Mouse (Mus musculus) layer of hippocampus, adult 2 months (tissue): ENCODE measurements around the gene Gm28374. TPM values are rescaled to one million over a fixed set of nuclear protein-coding genes. Genes with fewer than 3 reads are reported as not detected.
A peak's percentile ranks its signal among the peaks of the same experiment; 100 is the strongest.

Experiments
- DNase-seq, 2 experiments: peaks; one replicate each; pipeline ENCODE4 v3.0.0; 2022; ENCODE audit warnings: low spot score in 2 of 2
- H3K27ac ChIP-seq: fragments of 200-600 bp; 2 replicates; pipeline ENCODE4 v1.8.1; 2022
- H3K4me3 ChIP-seq: fragments of 200-600 bp; 2 replicates; pipeline ENCODE4 v1.8.1; 2022; ENCODE audit warnings: mild to moderate bottlenecking
- CTCF ChIP-seq: fragments of 200-600 bp; conservative IDR thresholded peaks from 2 replicates; pipeline ENCODE4 v1.8.1; 2022; ENCODE audit warnings: antibody characterized with exemption, mild to moderate bottlenecking, moderate library complexity
- total RNA-seq, 2 experiments: library from RNA; stranded (reverse); gene quantifications; 2 replicates each; pipeline ENCODE4 v1.2.3; 2021

Gm28374 gene
- total RNA-seq, 2 experiments from 2014 or later: not detected

- TF ChIP-seq CTCF: no peak
- Histone ChIP-seq H3K4me3 (no peak overlapping the region), H3K27ac (no peak overlapping the region)
- DNase-seq: no peak
Observed at GRCm38 (mm10) chr19:6116113-6116850, 34.2 kb upstream of the Gm28374 start.

GRCm38 (mm10) chr19:6113116-6113515, 31.1 kb upstream of the Gm28374 start:
- no peak overlapping the region for H3K4me3 ChIP-seq
- no peak for TF ChIP-seq CTCF
- no peak for DNase-seq
- H3K27ac ChIP-seq: no peak overlapping the region

- TF ChIP-seq CTCF: no peak
- no peak for DNase-seq
- Histone ChIP-seq H3K4me3 (no peak within 1 kb of the TSS), H3K27ac (no peak within 1 kb of the TSS)
Observed at GRCm38 (mm10) chr19:6105586-6105985, 23.5 kb upstream of the Gm28374 start, which contains the start of gene Naaladl1. Gene Naaladl1, plus strand, starts transcription at chr19:6105782.

- Histone ChIP-seq H3K4me3 (no peak overlapping the region), H3K27ac (no peak overlapping the region)
- TF ChIP-seq CTCF: no peak
- DNase-seq: no peak
Observed at GRCm38 (mm10) chr19:6104476-6104875, 22.4 kb upstream of the Gm28374 start.

GRCm38 (mm10) chr19:6102169-6102853, 20.3 kb upstream of the Gm28374 start:
- DNase-seq: no peak
- no peak for TF ChIP-seq CTCF
- Histone ChIP-seq H3K27ac (no peak overlapping the region), H3K4me3 (no peak overlapping the region)

- H3K4me3 ChIP-seq: no peak overlapping the region
Observed at GRCm38 (mm10) chr19:6101186-6101585, 19.1 kb upstream of the Gm28374 start.

GRCm38 (mm10) chr19:6097847-6098246, 15.8 kb upstream of the Gm28374 start:
- no peak for DNase-seq
- H3K4me3 ChIP-seq: no peak overlapping the region
- H3K27ac ChIP-seq: no peak overlapping the region
- TF ChIP-seq CTCF: no peak

More at GRCm38 (mm10) chr19:6101186-6101585, 19.1 kb upstream of the Gm28374 start:
- no peak overlapping the region for H3K27ac ChIP-seq
- no peak for DNase-seq
- TF ChIP-seq CTCF: no peak

GRCm38 (mm10) chr19:6094119-6094518, 12.1 kb upstream of the Gm28374 start, which contains the start of gene AC131692.1:
Gene AC131692.1, plus strand, starts transcription at chr19:6094419.
- TF ChIP-seq CTCF: no peak
- Histone ChIP-seq H3K27ac (no peak within 1 kb of the TSS), H3K4me3 (no peak within 1 kb of the TSS)
- DNase-seq: no peak

GRCm38 (mm10) chr19:6088841-6089240, 6.8 kb upstream of the Gm28374 start:
- TF ChIP-seq CTCF: no peak
- H3K4me3 ChIP-seq: no peak overlapping the region
- no peak for DNase-seq

GRCm38 (mm10) chr19:6085417-6085879, 3.4 kb upstream of the Gm28374 start:
- H3K4me3 ChIP-seq: peak overlapping the region; percentile 70
- no peak for DNase-seq

More at GRCm38 (mm10) chr19:6088841-6089240, 6.8 kb upstream of the Gm28374 start:
- no peak overlapping the region for H3K27ac ChIP-seq

GRCm38 (mm10) chr19:6084478-6085248, 2.6 kb upstream of the Gm28374 start, which contains the start of the genes Zfpl1 and Cdca5:
Gene Zfpl1, minus strand, starts transcription at chr19:6084956.
Gene Cdca5, plus strand, starts transcription at chr19:6084983.
- peak within 1 kb of the TSS; percentile 70 for H3K4me3 ChIP-seq
- peak within 1 kb of the TSS; percentile 68; the same call in 1 of the 2 replicates for H3K27ac ChIP-seq
- peak; percentile 19; the same call in 1 of the 2 replicates for TF ChIP-seq CTCF
- DNase-seq: peak; percentile 95 to 97

More at GRCm38 (mm10) chr19:6085417-6085879, 3.4 kb upstream of the Gm28374 start:
- TF ChIP-seq CTCF: no peak
- no peak overlapping the region for H3K27ac ChIP-seq

- Histone ChIP-seq H3K4me3 (no peak within 1 kb of the TSS), H3K27ac (no peak within 1 kb of the TSS)
- DNase-seq: no peak
- no peak for TF ChIP-seq CTCF
Observed at GRCm38 (mm10) chr19:6079983-6080480, 2.0 kb downstream of the Gm28374 start, which contains the start of gene Tmem262. Gene Tmem262, plus strand, starts transcription at chr19:6080033.
